Mouse (Mus musculus) c-Kit-positive CD71-positive TER-119-positive erythroid progenitor cells, embryonic 14.5 days (primary cell): ENCODE results near the gene Cd36.

ENCODE experiments used
- DNase-seq: peaks from one replicate; pipeline ENCODE4 v3.0.0-alpha.2; 2013; ENCODE audit warnings: low spot score

Gene Cd36

DNA sequence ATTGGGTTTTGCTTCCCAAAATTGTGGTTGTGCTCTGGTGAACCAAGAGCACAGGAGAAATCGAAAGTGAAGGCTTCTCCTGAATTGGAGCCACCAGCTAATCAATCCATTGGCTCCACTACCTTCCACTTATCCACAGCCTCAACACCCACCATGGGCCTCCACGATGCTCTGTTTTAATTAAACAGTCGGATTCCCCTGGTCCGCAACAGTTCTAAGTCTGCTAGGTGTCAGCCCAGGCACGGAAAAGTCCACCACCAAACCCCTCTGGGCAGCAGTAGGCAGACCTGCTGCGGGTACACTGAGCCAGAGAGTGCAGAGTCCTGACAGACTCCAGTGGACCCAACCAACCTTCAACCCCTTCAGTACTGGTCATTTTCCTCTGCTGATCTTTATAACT, 112.0 kb downstream of the Cd36 start:
- peak; percentile 86 for DNase-seq

DNA sequence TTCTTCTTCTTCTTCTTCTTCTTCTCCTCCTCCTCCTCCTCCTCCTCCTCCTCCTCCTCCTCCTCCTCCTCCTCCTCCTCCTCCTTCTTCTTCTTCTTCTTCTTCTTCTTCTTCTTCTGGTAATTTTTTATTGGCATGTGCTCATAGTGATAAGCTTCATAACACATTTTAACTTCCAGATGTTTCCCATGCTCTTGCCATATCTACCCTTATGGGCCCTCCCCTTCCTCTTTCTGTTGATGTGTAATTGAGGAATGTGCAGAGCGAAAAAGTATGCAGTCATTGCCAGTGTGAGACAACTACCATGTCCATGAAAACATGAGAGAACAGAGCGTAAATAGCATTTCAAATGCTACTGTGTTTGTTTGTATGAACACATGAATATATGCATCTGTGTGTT, 118.3 kb downstream of the Cd36 start:
- no peak for DNase-seq

DNA sequence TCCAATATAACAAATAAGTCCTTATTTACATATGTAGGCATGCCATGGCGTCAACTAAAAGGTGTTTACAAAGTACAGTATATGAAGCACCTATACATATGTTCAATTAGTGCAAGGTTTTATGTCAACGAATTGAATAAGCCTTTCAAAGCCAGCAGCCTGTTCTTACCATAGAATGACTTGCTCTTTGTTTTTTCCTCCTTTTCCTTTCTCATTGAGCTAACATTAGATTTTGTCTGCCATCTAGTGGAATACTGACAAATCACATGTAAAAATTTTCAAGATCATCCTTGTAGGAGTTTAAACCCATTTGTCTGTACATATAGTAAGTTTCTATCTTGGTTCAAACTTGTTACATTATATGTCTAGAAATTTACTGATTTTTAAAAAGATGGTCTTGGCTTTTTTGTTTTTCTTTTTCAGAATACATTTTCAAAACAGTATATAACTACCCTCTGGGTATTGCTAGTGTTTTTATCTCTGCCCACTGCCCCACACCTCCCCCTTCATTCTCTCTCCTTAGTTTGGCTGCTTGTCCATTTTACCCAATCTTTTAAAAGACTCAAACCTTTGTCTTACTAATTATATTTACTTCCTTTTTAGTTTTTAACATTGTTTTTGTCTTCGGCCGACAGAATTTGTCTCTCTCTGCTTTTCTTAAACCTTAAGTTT, 122.5 kb downstream of the Cd36 start:
- peak; percentile 3 for DNase-seq

DNA sequence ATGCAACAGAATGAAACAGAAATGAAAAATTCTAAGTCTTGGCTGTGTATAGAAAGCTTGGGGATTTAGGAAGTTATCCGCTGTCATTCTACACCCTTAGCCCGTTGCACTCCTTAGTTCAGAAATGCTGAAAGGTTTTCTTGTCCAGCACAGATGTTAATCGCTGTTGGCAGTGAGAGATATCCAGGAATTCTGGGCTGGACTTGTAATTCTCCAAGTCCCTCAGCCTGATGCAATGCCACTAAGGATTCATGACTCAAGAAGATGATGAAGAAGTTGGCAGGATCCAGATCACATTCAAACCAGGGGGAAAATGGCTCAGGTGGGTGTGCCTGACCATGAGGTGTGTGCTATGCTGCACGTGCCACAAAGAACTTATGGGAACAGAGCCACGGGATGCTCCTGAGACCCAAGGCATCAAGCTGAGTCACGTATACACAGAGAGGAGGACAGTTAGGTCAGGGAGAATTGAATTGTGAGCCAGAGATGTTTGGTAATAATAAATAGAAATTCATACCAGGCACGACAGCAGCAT, 135.1 kb downstream of the Cd36 start:
- no peak for DNase-seq

DNA sequence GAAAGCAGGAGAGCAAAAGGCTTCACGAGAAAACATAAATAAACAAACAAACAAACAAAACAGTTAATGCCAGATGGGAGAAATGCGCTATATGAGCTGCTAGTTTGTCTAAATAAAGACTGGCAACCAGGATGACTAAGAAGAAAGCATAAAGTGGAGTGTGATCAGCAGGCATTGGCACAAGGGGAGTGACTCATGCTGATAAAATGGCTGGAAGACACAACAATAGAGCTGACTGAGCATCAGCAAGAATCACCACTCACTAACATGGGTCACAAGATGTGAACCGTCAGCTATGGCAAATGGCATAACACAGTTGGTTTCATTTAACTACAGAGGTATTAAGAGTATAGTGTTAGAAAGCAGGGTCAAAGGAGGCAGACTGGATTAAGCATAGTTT, 140.3 kb downstream of the Cd36 start:
- DNase-seq, result no peak

DNA sequence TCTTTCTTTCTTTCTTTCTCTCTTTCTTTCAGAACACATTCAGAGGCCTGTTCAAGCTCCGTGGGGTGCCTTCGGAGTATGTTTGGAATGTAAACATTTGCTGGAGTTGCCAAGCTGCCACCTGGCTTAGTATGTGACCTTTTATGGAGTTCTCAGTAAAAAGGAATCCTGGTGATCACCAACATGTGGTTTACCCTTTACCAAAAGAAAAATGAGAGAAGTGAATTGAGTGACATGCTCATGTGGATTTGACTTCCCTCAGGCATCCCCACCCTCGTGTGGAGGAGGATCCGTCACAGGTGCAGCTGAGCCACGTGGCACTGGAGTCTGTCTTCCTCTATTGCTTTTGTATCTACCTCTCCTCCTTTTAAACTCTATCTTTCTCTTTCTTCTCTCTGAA, 141.5 kb downstream of the Cd36 start:
- DNase-seq, result no peak

DNA sequence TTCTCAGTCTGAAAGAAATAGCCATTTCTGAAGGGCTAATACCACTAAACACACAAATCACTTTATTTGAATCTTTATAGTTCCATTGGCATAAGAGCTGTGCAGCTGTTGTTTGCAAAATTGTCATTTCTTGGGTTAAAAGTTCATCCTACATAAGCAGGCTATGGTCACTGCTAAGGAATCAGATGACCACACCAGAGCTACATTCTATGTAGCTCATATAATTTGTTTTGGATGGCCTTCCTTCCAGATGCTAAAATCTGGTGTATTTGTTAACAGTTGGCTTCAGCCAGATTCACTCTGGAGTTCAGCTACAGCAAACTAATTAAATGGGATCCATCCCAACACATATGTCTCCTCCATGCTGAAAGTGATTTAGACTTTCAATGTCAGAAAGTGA, 142.1 kb downstream of the Cd36 start:
- no peak for DNase-seq

DNA sequence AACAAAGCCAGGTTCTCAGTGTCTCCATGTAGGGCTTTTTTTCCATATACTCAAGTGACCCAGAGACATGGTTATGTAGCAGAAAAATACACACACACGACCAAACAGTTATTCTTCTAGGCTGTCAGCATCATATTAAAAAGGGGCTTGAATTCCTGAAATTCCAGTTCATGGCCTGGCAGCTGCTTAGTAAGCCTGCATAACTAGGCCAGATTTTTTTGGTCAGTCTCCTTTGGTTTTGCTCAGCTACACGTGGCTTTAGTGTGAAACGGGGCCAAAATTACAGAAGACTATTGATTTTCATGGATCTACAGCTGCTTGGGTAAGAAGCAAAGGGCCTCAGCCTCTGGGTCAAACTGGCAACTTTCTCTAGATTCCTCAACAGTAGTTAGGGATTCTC, 148.8 kb downstream of the Cd36 start:
- DNase-seq, result no peak
